Mouse (Mus musculus) embryonic fibroblast, embryonic 13.5 days (primary cell): ENCODE results near the gene Gjc1. TPM values are rescaled to one million over a fixed set of nuclear protein-coding genes. Genes with fewer than 3 reads are reported as not detected.

Source experiments
- H3K27ac ChIP-seq: 2 replicates; pipeline ENCODE4 v1.5.1; 2012; ENCODE audit warnings: low read length, control low read depth, inconsistent platforms; ENCODE audit not compliant: insufficient read depth
- H3K4me1 ChIP-seq: 2 replicates; pipeline ENCODE4 v1.6.1; 2011; ENCODE audit warnings: low read length; ENCODE audit not compliant: control insufficient read depth, insufficient read depth
- H3K4me3 ChIP-seq: 2 replicates; pipeline ENCODE4 v1.5.1; 2011; ENCODE audit warnings: mild to moderate bottlenecking, control low read depth, low read length; ENCODE audit not compliant: insufficient read depth
- CTCF ChIP-seq: IDR thresholded peaks from 2 replicates; pipeline ENCODE4 v1.5.1; 2011; ENCODE audit warnings: mild to moderate bottlenecking, control low read depth, low read length, moderate library complexity, borderline replicate concordance; ENCODE audit not compliant: insufficient read depth
- POLR2A ChIP-seq: IDR thresholded peaks from 2 replicates; pipeline ENCODE4 v1.6.1; 2011; ENCODE audit warnings: low read depth, mild to moderate bottlenecking, control low read depth, low read length, moderate library complexity
- polyA plus RNA-seq: library from polyadenylated mRNA; stranded (reverse); fragments of >200 nt; gene quantifications from 2 replicates; pipeline ENCODE4 v1.2.4, GENCODE M21; 2011; ENCODE audit warnings: low read depth; ENCODE audit not compliant: missing spikeins, insufficient read length

Gene Gjc1
- polyA plus RNA-seq, 1 experiment = 43.5 TPM

GRCm38 (mm10) chr11:102763009-102763767 lies 56.3 kb downstream of the Gjc1 start:
- no peak for TF ChIP-seq POLR2A
- TF ChIP-seq CTCF = no peak
- Histone ChIP-seq H3K4me3 (no peak overlapping the region), H3K27ac (no peak overlapping the region), H3K4me1 (no peaks in the 10 kb centered on the region)

GRCm38 (mm10) chr11:102762248-102762647 lies 57.3 kb downstream of the Gjc1 start:
- TF ChIP-seq POLR2A = no peak
- no peak for TF ChIP-seq CTCF

DNA sequence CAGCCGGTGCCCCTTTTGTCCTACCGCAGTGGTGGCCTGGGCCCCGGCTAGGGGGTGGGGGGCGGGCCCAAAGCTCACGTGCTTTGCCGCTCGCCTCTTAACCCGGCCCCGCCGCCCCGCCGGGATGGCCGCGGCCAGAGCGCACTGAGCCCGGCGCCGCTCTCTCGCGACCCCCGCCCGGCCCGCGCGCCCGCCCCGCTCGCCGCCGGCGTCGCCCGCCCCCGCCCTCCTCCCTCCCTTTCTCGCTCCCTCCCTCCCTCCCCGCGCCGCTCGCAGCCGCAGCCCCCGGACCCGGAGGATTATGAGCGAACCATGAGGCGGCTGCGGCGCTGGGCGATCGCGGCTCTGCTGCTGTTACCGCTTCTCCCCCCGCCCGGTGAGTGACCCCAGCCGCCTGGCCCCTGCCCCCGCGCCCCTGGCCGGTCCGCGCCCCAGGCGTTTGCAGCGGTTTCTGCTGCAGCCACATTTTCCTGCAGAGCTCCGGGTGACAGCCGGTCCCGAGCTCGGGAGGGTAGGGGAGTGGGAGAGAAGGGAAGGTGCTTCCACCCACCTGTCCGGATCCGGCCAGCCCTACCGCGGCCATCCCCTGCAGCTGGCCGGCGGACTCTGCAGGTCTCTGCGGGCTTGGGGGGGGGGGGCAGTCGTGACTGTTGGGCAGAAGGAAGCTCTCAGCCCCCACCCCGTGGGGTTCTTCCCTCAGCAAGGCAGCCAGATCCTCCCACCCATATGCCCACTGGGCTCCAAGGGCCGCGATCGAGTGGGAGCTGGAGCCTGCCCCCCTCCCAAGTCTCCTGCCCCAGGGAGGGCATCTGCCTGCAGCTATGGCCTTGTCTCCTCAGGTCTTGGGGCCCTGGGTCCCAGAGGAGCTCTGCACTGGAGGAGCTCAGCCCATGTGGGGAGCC lies 57.9 kb downstream of the Gjc1 start, which contains the start of gene Adam11:
Adam11 (plus strand) TSS at position 131 of the 902 bp plus-strand sequence.
- TF ChIP-seq POLR2A (no peak), CTCF (no peak)
- Histone ChIP-seq H3K27ac (no peak within 1 kb of the TSS), H3K4me1 (no peaks in the 10 kb centered on the region), H3K4me3 (peak within 1 kb of the TSS; percentile 32)

More at GRCm38 (mm10) chr11:102762248-102762647, 57.3 kb downstream of the Gjc1 start:
- Histone ChIP-seq H3K27ac (no peak overlapping the region), H3K4me3 (no peak overlapping the region), H3K4me1 (no peaks in the 10 kb centered on the region)

- no peaks in the 10 kb centered on the region for H3K4me1 ChIP-seq
- no peak overlapping the region for H3K4me3 ChIP-seq
- TF ChIP-seq POLR2A (no peak), CTCF (no peak)
- no peak overlapping the region for H3K27ac ChIP-seq
These were observed 58.6 kb downstream of the Gjc1 start for GRCm38 (mm10) chr11:102760805-102761308.

DNA sequence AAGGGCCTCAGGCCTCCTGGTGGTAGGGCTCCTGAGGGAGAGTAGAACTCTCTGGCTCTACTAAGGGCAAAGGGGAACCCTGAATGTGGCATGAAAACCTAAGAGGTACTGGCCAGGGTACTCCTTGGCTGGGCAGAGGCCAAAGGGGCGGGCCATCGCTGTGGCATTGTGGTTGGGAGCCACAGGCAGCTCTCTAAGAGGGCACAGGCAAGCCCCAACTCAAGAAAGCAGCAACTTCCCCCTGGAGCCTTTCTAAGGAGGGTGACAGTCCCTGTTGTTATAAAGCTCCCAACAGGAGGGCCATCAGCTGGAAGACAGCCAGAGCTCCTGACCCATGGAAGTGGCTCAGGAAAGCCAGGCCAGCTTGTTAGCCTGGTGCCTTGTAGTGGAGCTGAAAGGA lies 60.5 kb downstream of the Gjc1 start:
- no peaks in the 10 kb centered on the region for H3K4me1 ChIP-seq
- no peak overlapping the region for H3K27ac ChIP-seq
- TF ChIP-seq CTCF (no peak), POLR2A (no peak)
- H3K4me3 ChIP-seq = no peak overlapping the region

DNA sequence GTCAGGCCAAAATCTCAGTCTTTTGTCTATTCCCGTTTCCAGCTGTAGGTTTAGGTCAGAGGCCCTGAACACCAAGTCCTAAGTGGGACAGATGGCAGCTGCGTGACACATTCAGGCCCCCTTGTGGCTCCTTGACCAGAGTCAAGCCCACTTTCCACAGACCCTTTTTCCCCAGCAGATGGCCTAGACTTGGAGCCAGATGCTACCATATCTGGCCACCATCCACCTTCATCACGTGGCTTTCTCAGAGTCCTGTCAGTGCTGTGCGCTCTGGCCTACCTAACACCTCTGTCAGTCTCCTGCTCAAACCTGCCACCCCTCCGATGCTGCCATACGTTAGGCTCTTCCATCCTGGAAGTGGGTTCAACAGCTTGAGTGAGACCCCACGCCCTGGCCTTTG lies 64.1 kb downstream of the Gjc1 start:
- H3K27ac ChIP-seq = no peak overlapping the region
- H3K4me1 ChIP-seq = no peaks in the 10 kb centered on the region
- H3K4me3 ChIP-seq = no peak overlapping the region
- TF ChIP-seq CTCF (no peak), POLR2A (no peak)

GRCm38 (mm10) chr11:102754416-102754815 lies 65.1 kb downstream of the Gjc1 start:
- Histone ChIP-seq H3K4me1 (peaks cover 5% of the 10 kb centered on the region; the same call in 1 of the 2 replicates), H3K4me3 (no peak overlapping the region), H3K27ac (no peak overlapping the region)
- no peak for TF ChIP-seq CTCF
- no peak for TF ChIP-seq POLR2A

DNA sequence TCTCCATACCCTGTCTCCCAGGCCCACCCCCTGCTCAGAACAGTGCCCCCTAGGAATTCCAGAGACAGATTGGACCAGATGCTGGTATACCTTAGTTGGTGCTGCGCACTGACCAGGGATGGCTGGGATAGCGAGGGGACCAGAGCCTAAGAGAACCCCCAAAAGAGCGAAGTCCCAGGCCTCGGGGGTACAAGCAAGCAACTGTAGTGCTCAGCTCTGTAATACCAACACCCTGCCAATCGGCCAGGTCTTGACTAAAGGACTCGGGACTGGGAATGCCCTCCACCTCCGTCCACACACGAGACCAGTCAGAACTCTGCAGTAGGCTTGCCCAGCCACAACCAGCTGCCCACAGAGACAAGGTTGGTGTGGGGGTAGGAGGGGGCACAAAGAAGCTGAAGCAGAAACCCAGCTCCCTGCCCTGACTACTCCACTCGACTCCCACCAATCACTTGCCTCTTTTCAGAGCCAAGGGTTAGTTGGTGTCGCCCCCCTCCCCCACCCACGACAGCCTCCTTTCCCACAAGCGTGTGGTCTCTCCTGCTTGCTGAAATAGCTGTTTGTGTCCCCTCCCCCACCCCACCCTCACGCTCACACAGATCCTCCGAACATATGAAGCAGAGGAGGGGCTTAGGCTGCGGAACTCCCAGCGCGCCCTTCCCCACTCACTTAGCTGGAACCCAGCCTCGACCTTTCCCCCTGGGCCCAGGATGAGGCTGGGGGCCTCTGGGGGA lies 65.7 kb downstream of the Gjc1 start:
- Histone ChIP-seq H3K4me1 (peaks cover 5% of the 10 kb centered on the region; the same call in 1 of the 2 replicates), H3K27ac (no peak overlapping the region)

More for the DNA sequence above, 65.7 kb downstream of the Gjc1 start:
- TF ChIP-seq CTCF (no peak), POLR2A (no peak)
- H3K4me3 ChIP-seq = no peak overlapping the region
